Mouse (Mus musculus) hindbrain, embryonic 14.5 days (tissue): ENCODE measurements around the gene Myl10. TPM values are rescaled to one million over a fixed set of nuclear protein-coding genes. Genes with fewer than 3 reads are reported as not detected.
"Not testable (repeated sequence)": the region's sequence is repeated elsewhere in the genome, so short reads cannot be mapped to it uniquely, and the experiment has no call there.

Experiments
- ATAC-seq: fragments of 200-750 bp; cut with Nextera tagmentation; 2 replicates; pipeline ENCODE4 v1.8.0; 2017; ENCODE audit warnings: moderate number of reproducible peaks, mild to moderate bottlenecking, moderate TSS enrichment, moderate library complexity; ENCODE audit not compliant: low FRiP score
- DNase-seq: peaks from one replicate; pipeline ENCODE4 v3.0.0-alpha.2; 2015; ENCODE audit warnings: low spot score
- H3K27ac ChIP-seq: fragments of 300-500 bp; sonication (generic); 2 replicates; pipeline ENCODE4 v1.5.1; 2014; ENCODE audit warnings: mild to moderate bottlenecking, moderate library complexity
- H3K27me3 ChIP-seq: fragments of 300-500 bp; sonication (generic); 2 replicates; pipeline ENCODE4 v1.6.1; 2014; ENCODE audit warnings: mild to moderate bottlenecking, low read length, mixed read lengths; ENCODE audit not compliant: control insufficient read depth, insufficient read depth
- H3K36me3 ChIP-seq: fragments of 300-500 bp; sonication (generic); replicated peaks from 2 replicates; pipeline ENCODE4 v1.6.1; 2014; ENCODE audit not compliant: control insufficient read depth, insufficient read depth
- H3K4me1 ChIP-seq: fragments of 300-500 bp; sonication (generic); replicated peaks from 2 replicates; pipeline ENCODE4 v1.6.1; 2014; ENCODE audit warnings: antibody characterized with exemption, low read length, mixed read lengths; ENCODE audit not compliant: control insufficient read depth, insufficient read depth
- H3K4me2 ChIP-seq: fragments of 300-500 bp; sonication (generic); replicated peaks from 2 replicates; pipeline ENCODE4 v1.6.1; 2014; ENCODE audit warnings: mild to moderate bottlenecking, moderate library complexity
- H3K4me3 ChIP-seq: fragments of 300-500 bp; sonication (generic); replicated peaks from 2 replicates; pipeline ENCODE4 v1.5.1; 2014; ENCODE audit warnings: mild to moderate bottlenecking, low read length
- H3K9ac ChIP-seq: fragments of 300-500 bp; sonication (generic); 2 replicates; pipeline ENCODE4 v1.6.1; 2014
- H3K9me3 ChIP-seq: fragments of 300-500 bp; sonication (generic); 2 replicates; pipeline ENCODE4 v1.6.1; 2016; ENCODE audit warnings: low read length; ENCODE audit not compliant: control insufficient read depth
- WGBS: fragments of 180-500 bp; shearing (Covaris S2); extraction: QIAGEN DNeasy Blood & Tissue Kit; methylation state at CpG from one replicate; pipeline ENCODE4 v1.1.7; 2014; 5-methylcytosine and 5-hydroxymethylcytosine counted together
- polyA plus RNA-seq: library from polyadenylated mRNA; unstranded; fragments of >200 nt; fragmentation: Nextera tagmentation; extraction: Ambion mirVana; gene quantifications from 2 replicates; pipeline ENCODE4 v1.2.1, GENCODE M21; 2014

Gene Myl10
- polyA plus RNA-seq, 1 experiment from 2014 or later, result not detected

DNA sequence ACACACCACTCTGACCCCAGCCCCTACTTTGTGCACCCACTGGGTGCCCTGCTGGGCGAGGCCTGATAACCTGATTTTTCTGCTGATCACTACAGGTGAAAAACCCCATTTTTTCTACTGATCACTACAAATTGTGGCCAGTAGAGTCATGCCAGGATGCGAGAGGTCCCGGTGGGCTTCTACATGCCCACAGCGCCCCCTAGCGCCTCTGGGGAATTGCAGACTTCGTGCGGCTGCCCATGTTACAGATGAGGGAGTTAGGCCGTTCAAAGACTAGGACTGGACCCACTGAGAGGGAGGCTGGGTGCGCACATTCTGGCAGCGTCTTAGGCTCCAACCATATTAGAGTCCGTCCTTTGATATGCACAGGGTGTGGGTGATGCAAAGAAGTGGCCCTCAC is 21.9 kb downstream of the Myl10 start:
- Histone ChIP-seq H3K9ac (no peak overlapping the region), H3K4me1 (peaks cover 8% of the 10 kb centered on the region), H3K36me3 (no peaks in the 10 kb centered on the region), H3K27ac (no peak overlapping the region), H3K4me3 (no peak overlapping the region), H3K9me3 (no peaks in the 10 kb centered on the region), H3K4me2 (peak overlapping the region; percentile 19; the same call in 1 of the 2 replicates), H3K27me3 (no peaks in the 10 kb centered on the region)
- peak; percentile 57 for DNase-seq
- 24% methylated on average over 11 of the region's 11 CpGs for WGBS
- ATAC-seq, result no peak

GRCm38 (mm10) chr5:136716696-136717572 is 24.0 kb downstream of the Myl10 start:
- no peak overlapping the region for H3K4me3 ChIP-seq
- no peak for DNase-seq
- no peaks in the 10 kb centered on the region for H3K36me3 ChIP-seq
- H3K27ac ChIP-seq, result no peak overlapping the region
- peaks cover 8% of the 10 kb centered on the region for H3K4me1 ChIP-seq
- WGBS, result 60% methylated on average over 10 of the region's 10 CpGs
- no peaks in the 10 kb centered on the region for H3K9me3 ChIP-seq
- no peak overlapping the region for H3K9ac ChIP-seq
- H3K4me2 ChIP-seq, result no peak overlapping the region
- ATAC-seq, result no peak
- H3K27me3 ChIP-seq, result no peaks in the 10 kb centered on the region

- Histone ChIP-seq H3K27me3 (no peaks in the 10 kb centered on the region), H3K4me3 (no peak overlapping the region), H3K36me3 (no peaks in the 10 kb centered on the region), H3K4me1 (peaks cover 8% of the 10 kb centered on the region), H3K4me2 (no peak overlapping the region), H3K27ac (no peak overlapping the region), H3K9ac (no peak overlapping the region), H3K9me3 (no peaks in the 10 kb centered on the region)
- DNase-seq (no peak), ATAC-seq (no peak)
- 85% methylated on average over 2 of the region's 2 CpGs for WGBS
These were observed 24.6 kb downstream of the Myl10 start for GRCm38 (mm10) chr5:136717573-136717854.

- DNase-seq, result peak; percentile 34
- Histone ChIP-seq H3K4me1 (peaks cover 8% of the 10 kb centered on the region), H3K27ac (no peak overlapping the region), H3K9ac (no peak overlapping the region), H3K4me2 (no peak overlapping the region), H3K36me3 (no peaks in the 10 kb centered on the region), H3K9me3 (no peaks in the 10 kb centered on the region), H3K27me3 (no peaks in the 10 kb centered on the region), H3K4me3 (no peak overlapping the region)
- 63% methylated on average over 8 of the region's 8 CpGs for WGBS
- no peak for ATAC-seq
These were observed 25.7 kb downstream of the Myl10 start for GRCm38 (mm10) chr5:136718656-136719055.

- H3K4me1 ChIP-seq, result no peaks in the 10 kb centered on the region
- WGBS, result 82% methylated on average over 5 of the region's 5 CpGs
- no peaks in the 10 kb centered on the region for H3K36me3 ChIP-seq
- DNase-seq (no peak), ATAC-seq (no peak)
- H3K27ac ChIP-seq, result no peak overlapping the region
- no peaks in the 10 kb centered on the region for H3K27me3 ChIP-seq
- H3K4me2 ChIP-seq, result no peak overlapping the region
- H3K9me3 ChIP-seq, result no peaks in the 10 kb centered on the region
- no peak overlapping the region for H3K4me3 ChIP-seq
- no peak overlapping the region for H3K9ac ChIP-seq
These were observed 28.6 kb downstream of the Myl10 start for GRCm38 (mm10) chr5:136721596-136721995.

- 81% methylated on average over 4 of the region's 5 CpGs for WGBS
- H3K9me3 ChIP-seq, H3K27me3 ChIP-seq, H3K4me3 ChIP-seq, H3K9ac ChIP-seq, ATAC-seq, DNase-seq, H3K36me3 ChIP-seq, H3K4me2 ChIP-seq, H3K27ac ChIP-seq, H3K4me1 ChIP-seq: not testable (repeated sequence)
These were observed 33.3 kb downstream of the Myl10 start for GRCm38 (mm10) chr5:136726271-136726670.

DNA sequence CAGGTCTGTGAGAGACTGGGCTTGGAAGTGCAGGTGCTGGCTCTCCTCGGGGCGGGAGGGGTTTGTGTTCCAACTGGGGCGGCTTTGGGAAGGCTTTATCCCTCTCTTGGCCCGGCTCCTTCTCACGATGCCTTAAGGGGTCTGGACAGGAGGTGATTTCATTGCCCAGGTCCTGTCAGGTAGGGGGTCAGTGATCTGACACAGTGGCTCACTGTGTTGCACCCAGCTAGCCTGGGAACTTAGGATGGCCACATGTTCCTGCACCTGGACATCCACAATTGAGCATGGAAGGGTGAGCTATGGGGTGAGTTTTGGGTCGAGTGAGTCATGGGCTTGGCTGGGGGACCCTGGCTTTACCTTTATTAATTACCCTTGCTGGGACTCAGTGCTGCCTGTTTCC is 46.0 kb downstream of the Myl10 start:
- WGBS, result 58% methylated on average over 6 of the region's 6 CpGs
- no peak overlapping the region for H3K4me3 ChIP-seq
- H3K36me3 ChIP-seq, result no peaks in the 10 kb centered on the region
- ATAC-seq (no peak), DNase-seq (no peak)
- no peak overlapping the region for H3K9ac ChIP-seq
- no peaks in the 10 kb centered on the region for H3K9me3 ChIP-seq
- no peaks in the 10 kb centered on the region for H3K4me1 ChIP-seq
- H3K4me2 ChIP-seq, result no peak overlapping the region
- no peak overlapping the region for H3K27ac ChIP-seq
- no peaks in the 10 kb centered on the region for H3K27me3 ChIP-seq

- no peaks in the 10 kb centered on the region for H3K27me3 ChIP-seq
- H3K4me2 ChIP-seq, result no peak overlapping the region
- no peak for ATAC-seq
- no peak for DNase-seq
- H3K27ac ChIP-seq, result no peak overlapping the region
- no peaks in the 10 kb centered on the region for H3K9me3 ChIP-seq
- no peak overlapping the region for H3K4me3 ChIP-seq
- H3K36me3 ChIP-seq, result no peaks in the 10 kb centered on the region
- no peak overlapping the region for H3K9ac ChIP-seq
- 75% methylated on average over 9 of the region's 9 CpGs for WGBS
- no peaks in the 10 kb centered on the region for H3K4me1 ChIP-seq
These were observed 53.6 kb downstream of the Myl10 start for GRCm38 (mm10) chr5:136746596-136746995.
